Comparison of ENCODE assay signal across 9 mouse cellular contexts in the genomic region with DNA sequence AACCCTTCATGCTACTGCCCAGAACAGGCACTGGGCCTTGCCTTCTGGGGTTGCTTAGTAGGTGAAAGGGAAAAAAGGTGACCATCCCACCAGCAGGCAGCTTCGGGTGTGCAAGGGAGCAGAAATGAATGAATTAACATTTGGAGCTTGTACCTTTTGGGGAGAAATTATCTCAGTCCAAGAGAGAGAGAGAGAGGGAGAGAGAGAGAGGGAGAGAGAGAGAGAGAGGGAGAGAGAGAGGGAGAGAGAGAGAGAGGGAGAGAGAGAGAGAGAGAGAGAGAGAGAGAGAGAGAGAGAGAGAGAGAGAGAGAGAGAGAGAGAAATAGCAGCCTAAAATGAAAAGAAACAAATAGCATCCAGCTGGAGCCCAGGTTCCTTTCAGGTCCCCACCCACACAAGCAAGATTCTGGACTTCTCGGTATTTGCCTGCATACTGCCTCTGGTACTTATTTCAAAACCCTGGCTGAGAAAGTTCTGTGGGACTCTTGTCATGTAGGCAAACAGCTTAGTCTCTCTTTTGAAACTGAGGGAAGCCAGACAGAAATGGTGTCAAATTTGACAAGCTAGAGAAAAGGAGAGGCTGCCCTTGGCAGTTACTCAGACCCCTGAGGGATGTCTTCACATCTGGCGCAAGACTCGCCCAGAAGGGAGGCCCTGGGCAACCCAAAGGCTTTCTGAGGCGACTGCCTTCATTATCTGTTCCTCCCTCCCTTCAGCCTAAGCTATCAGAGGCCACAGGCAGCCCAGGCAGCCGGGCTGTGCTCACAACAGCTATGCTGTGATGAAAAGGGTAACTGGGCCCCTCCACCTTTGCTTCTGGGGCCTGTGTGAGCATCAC.
DNase-seq lines count a peak whose midpoint lies in the region; ATAC-seq and TF ChIP-seq lines count a peak whose summit lies in the region.
"Had no signal": no experiment of that assay in that cellular context is flagged by ENCODE, and none has a peak within 500 bp of the region (broad histone marks: within the 10 kb centered on the region; RNA-seq: fewer than 3 reads in every experiment).

No protein-coding gene starts in this region.

- H3K9ac ChIP-seq in heart, embryonic 16.5 days (ENCODE audit: low read length), result no peak overlapping the region

- H3K27ac ChIP-seq in bone marrow, adult 2 months (ENCODE audit: control insufficient read depth, insufficient read depth, low read depth, low read length, poor library complexity), result peak overlapping the region; percentile 72
- H3K27ac ChIP-seq in heart, embryonic 16.5 days (ENCODE audit: low read length), result no peak overlapping the region

- WGBS in bone marrow, adult 2 months, result 27% methylated on average over 6 of the region's 6 CpGs
- 41% methylated on average over 6 of the region's 6 CpGs for WGBS in heart, embryonic 16.5 days

- 0 out of 2 replicates have a peak, but pooled peaks have one; percentile 42 for ATAC-seq in heart, embryonic 16.5 days (replicated peaks; ENCODE audit: extremely low read depth, insufficient read depth, low FRiP score)

- H3K4me2 ChIP-seq in heart, embryonic 16.5 days (ENCODE audit: low read depth, low read length), result no peak overlapping the region

- no peaks in the 10 kb centered on the region for H3K36me3 ChIP-seq in heart, embryonic 16.5 days (ENCODE audit: control insufficient read depth, insufficient read depth)

- H3K4me3 ChIP-seq in bone marrow, adult 2 months (replicated peaks; ENCODE audit: control insufficient read depth, low read depth, low read length), result no peak overlapping the region
- H3K4me3 ChIP-seq in heart, embryonic 16.5 days (ENCODE audit: low read length), result no peak overlapping the region

- no peaks in the 10 kb centered on the region for H3K9me3 ChIP-seq in heart, embryonic 16.5 days (replicated peaks; ENCODE audit: control insufficient read depth, low read length)

- H3K4me1 ChIP-seq in bone marrow, adult 2 months (ENCODE audit: control insufficient read depth, insufficient read depth, low read length), result peaks cover 14% of the 10 kb centered on the region
- H3K4me1 ChIP-seq in heart, embryonic 16.5 days (ENCODE audit: control insufficient read depth, insufficient read depth, low read length), result peaks cover 5% of the 10 kb centered on the region

- peak; percentile 15 for DNase-seq in gastrocnemius, postnatal 25 days
- DNase-seq in gastrocnemius, postnatal 10 days, result no peak
- DNase-seq in spleen, postnatal 14 days (ENCODE audit: low spot score in 2 of 2), result peak; percentile 57 to 65
- no peak for DNase-seq in kidney, adult 8-10 months
- DNase-seq in left cerebral cortex, adult 8-10 months (ENCODE audit: low spot score in 2 of 2), result no peak
- no peak for DNase-seq in kidney, postnatal 14 days
- DNase-seq: lung, adult 18-20 months had no signal

- TF ChIP-seq POLR2A in bone marrow, adult 2 months (IDR thresholded peaks at IDR 0.05; ENCODE audit: borderline replicate concordance, control insufficient read depth, low read depth, low read length), result peak; percentile 71

- H3K27me3 ChIP-seq in heart, embryonic 16.5 days (ENCODE audit: control insufficient read depth, insufficient read depth, low read length), result no peaks in the 10 kb centered on the region

- no peak for TF ChIP-seq CTCF in bone marrow, adult 2 months (IDR thresholded peaks at IDR 0.05; ENCODE audit: control insufficient read depth, insufficient read depth, low read length)

Comparison
In these comparisons a context has a peak if more than half of its experiments do, and no peak if none do; other contexts are left out.
1. DNase-seq: peak in gastrocnemius, postnatal 25 days (single experiment) and spleen, postnatal 14 days (2 of 2); none in gastrocnemius, postnatal 10 days (single experiment), kidney, adult 8-10 months (0 of 2), left cerebral cortex, adult 8-10 months (0 of 2) and kidney, postnatal 14 days (single experiment).